36 mouse cellular contexts compared by ENCODE assay signal in the genomic region with DNA sequence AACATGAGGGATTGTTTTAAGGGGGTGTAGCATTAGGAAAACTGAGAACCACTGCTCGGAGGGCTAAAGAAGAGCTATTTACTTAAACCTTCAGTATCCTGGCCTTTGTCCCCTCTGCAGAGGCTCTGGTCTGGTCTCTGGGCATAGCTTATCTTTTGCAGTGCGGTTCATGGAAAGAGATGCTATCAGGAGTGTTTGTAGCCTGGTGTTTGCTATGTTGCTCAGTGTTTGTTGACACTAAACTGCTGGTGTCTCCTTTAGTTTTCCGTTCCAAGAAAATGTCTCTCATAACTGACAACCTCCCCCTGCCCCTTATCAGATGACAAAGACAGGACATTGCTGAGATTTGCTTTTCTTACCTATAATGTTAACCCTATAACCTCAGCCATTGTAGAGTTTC. TPM values are rescaled to one million over a fixed set of nuclear protein-coding genes. Genes with fewer than 3 reads are reported as not detected.
A peak's percentile ranks its signal among the peaks of the same experiment; 100 is the strongest.
DNase-seq lines count a peak whose midpoint lies in the region; ATAC-seq and TF ChIP-seq lines count a peak whose summit lies in the region.
"Had no signal": no experiment of that assay in that cellular context is flagged by ENCODE, and none has a peak within 500 bp of the region (broad histone marks: within the 10 kb centered on the region; RNA-seq: fewer than 3 reads in every experiment).

No protein-coding gene starts in this region.

- H3K4me1 ChIP-seq in forebrain, embryonic 10.5 days, result peaks cover 13% of the 10 kb centered on the region; the same call in 1 of the 2 replicates
- no peaks in the 10 kb centered on the region for H3K4me1 ChIP-seq in forebrain, embryonic 14.5 days (ENCODE audit: control insufficient read depth, insufficient read depth, low read length)
- H3K4me1 ChIP-seq in lung, postnatal 0 days (ENCODE audit: insufficient read depth, low read depth, low read length), result peaks cover 8% of the 10 kb centered on the region
- peaks cover 7% of the 10 kb centered on the region; the same call in 1 of the 2 replicates for H3K4me1 ChIP-seq in liver, embryonic 16.5 days (ENCODE audit: control insufficient read depth, low read depth, low read length)
- H3K4me1 ChIP-seq: hindbrain, embryonic 12.5 days; midbrain, embryonic 12.5 days; neural tube, embryonic 12.5 days had no signal

- no peak for ATAC-seq in forebrain, embryonic 14.5 days
- peak; percentile 47 for ATAC-seq in lung, postnatal 0 days
- peak; percentile 66 for ATAC-seq in liver, embryonic 16.5 days (ENCODE audit: low read depth)
- ATAC-seq: activated CD4-positive, CD25-positive, alpha-beta regulatory T cell, adult 4 months; forebrain, embryonic 16.5 days; hindbrain, postnatal 0 days; intestine, embryonic 15.5 days had no signal

- H3K9ac ChIP-seq in forebrain, embryonic 14.5 days (ENCODE audit: low read length), result no peak overlapping the region
- H3K9ac ChIP-seq in lung, postnatal 0 days (replicated peaks; ENCODE audit: low read depth), result no peak overlapping the region
- no peak overlapping the region for H3K9ac ChIP-seq in liver, embryonic 16.5 days (ENCODE audit: low read depth, low read length)
- H3K9ac ChIP-seq: heart, embryonic 15.5 days; hindbrain, embryonic 12.5 days; intestine, embryonic 15.5 days; lung, embryonic 15.5 days; midbrain, embryonic 12.5 days; neural tube, embryonic 12.5 days had no signal

- no peaks in the 10 kb centered on the region for H3K27me3 ChIP-seq in forebrain, embryonic 10.5 days (ENCODE audit: poor library complexity, severe bottlenecking)
- no peaks in the 10 kb centered on the region for H3K27me3 ChIP-seq in forebrain, embryonic 14.5 days (replicated peaks; ENCODE audit: control insufficient read depth, insufficient read depth, low read length)
- H3K27me3 ChIP-seq in lung, postnatal 0 days (replicated peaks; ENCODE audit: insufficient read depth, low read length), result no peaks in the 10 kb centered on the region
- H3K27me3 ChIP-seq in liver, embryonic 16.5 days (ENCODE audit: control insufficient read depth, insufficient read depth, low read depth, low read length), result no peaks in the 10 kb centered on the region
- H3K27me3 ChIP-seq: CH12.LX; heart, embryonic 15.5 days; hindbrain, embryonic 12.5 days; intestine, embryonic 15.5 days; lung, embryonic 15.5 days; midbrain, embryonic 12.5 days; neural tube, embryonic 12.5 days had no signal

- no peak for DNase-seq in forebrain, embryonic 10.5 days (ENCODE audit: extremely low spot score, low spot score)
- no peak for DNase-seq in forebrain, embryonic 14.5 days (ENCODE audit: low spot score)
- peak; percentile 64 for DNase-seq in lung, postnatal 0 days (ENCODE audit: low spot score)
- no peak for DNase-seq in lung, postnatal 14 days
- DNase-seq in yolk sac, embryonic 10.5 days (ENCODE audit: low spot score), result peak; percentile 82
- no peak for DNase-seq in layer of hippocampus, adult 2 months (ENCODE audit: low spot score in 2 of 2)
- no peak for DNase-seq in embryo, embryonic 11 days
- DNase-seq: adrenal gland, adult 2 months; adrenal gland, postnatal 36 days; cerebellum, adult 18-20 months; cerebellum, postnatal 14 days; gastrocnemius, postnatal 10 days; heart, postnatal 36 days; kidney, adult 8-10 months; kidney, postnatal 4 days; layer of hippocampus, postnatal 36 days; thymus, adult 2 months had no signal

- 68% methylated on average over 3 of the region's 3 CpGs for WGBS in forebrain, embryonic 10.5 days
- 91% methylated on average over 3 of the region's 3 CpGs for WGBS in forebrain, embryonic 14.5 days
- WGBS in lung, postnatal 0 days, result 23% methylated on average over 3 of the region's 3 CpGs
- WGBS in liver, embryonic 16.5 days (ENCODE audit: insufficient replicate concordance), result 28% methylated on average over 3 of the region's 3 CpGs

- H3K27ac ChIP-seq in forebrain, embryonic 10.5 days, result peak overlapping the region; percentile 63; the same call in 1 of the 2 replicates
- H3K27ac ChIP-seq in forebrain, embryonic 14.5 days (ENCODE audit: low read depth, low read length), result no peak overlapping the region
- no peak overlapping the region for H3K27ac ChIP-seq in lung, postnatal 0 days (ENCODE audit: low read length)
- H3K27ac ChIP-seq in liver, embryonic 16.5 days (ENCODE audit: low read length), result no peak overlapping the region
- no peak overlapping the region for H3K27ac ChIP-seq in layer of hippocampus, adult 2 months
- H3K27ac ChIP-seq: heart, embryonic 10.5 days; heart, embryonic 15.5 days; hindbrain, embryonic 12.5 days; hindbrain, postnatal 0 days; intestine, embryonic 15.5 days; kidney, postnatal 0 days; lung, embryonic 15.5 days; midbrain, embryonic 12.5 days; neural tube, embryonic 12.5 days had no signal

- peak; percentile 95 for TF ChIP-seq EP300 in lung, postnatal 0 days (IDR thresholded peaks at IDR 0.05)

- H3K4me2 ChIP-seq in forebrain, embryonic 14.5 days (ENCODE audit: low read length), result no peak overlapping the region
- H3K4me2 ChIP-seq in lung, postnatal 0 days (replicated peaks; ENCODE audit: low read depth, low read length), result no peak overlapping the region
- H3K4me2 ChIP-seq in liver, embryonic 16.5 days (ENCODE audit: low read depth, low read length), result no peak overlapping the region
- H3K4me2 ChIP-seq: heart, embryonic 15.5 days; hindbrain, embryonic 12.5 days; intestine, embryonic 15.5 days; lung, embryonic 15.5 days; midbrain, embryonic 12.5 days; neural tube, embryonic 12.5 days had no signal

- no peaks in the 10 kb centered on the region for H3K36me3 ChIP-seq in forebrain, embryonic 10.5 days (replicated peaks)
- no peaks in the 10 kb centered on the region for H3K36me3 ChIP-seq in forebrain, embryonic 14.5 days (ENCODE audit: control insufficient read depth, insufficient read depth, low read length)
- no peaks in the 10 kb centered on the region for H3K36me3 ChIP-seq in lung, postnatal 0 days (ENCODE audit: insufficient read depth, low read length)
- no peaks in the 10 kb centered on the region for H3K36me3 ChIP-seq in liver, embryonic 16.5 days (ENCODE audit: control insufficient read depth, insufficient read depth)
- H3K36me3 ChIP-seq: heart, embryonic 10.5 days; heart, embryonic 15.5 days; hindbrain, embryonic 12.5 days; intestine, embryonic 15.5 days; lung, embryonic 15.5 days; midbrain, embryonic 12.5 days; neural tube, embryonic 12.5 days had no signal

- H3K9me3 ChIP-seq in forebrain, embryonic 10.5 days, result no peaks in the 10 kb centered on the region
- no peaks in the 10 kb centered on the region for H3K9me3 ChIP-seq in forebrain, embryonic 14.5 days (replicated peaks; ENCODE audit: control insufficient read depth, low read length)
- H3K9me3 ChIP-seq in lung, postnatal 0 days (ENCODE audit: low read length), result no peaks in the 10 kb centered on the region
- H3K9me3 ChIP-seq in liver, embryonic 16.5 days (replicated peaks; ENCODE audit: control insufficient read depth, low read length), result no peaks in the 10 kb centered on the region
- H3K9me3 ChIP-seq: heart, embryonic 10.5 days; heart, embryonic 15.5 days; hindbrain, embryonic 12.5 days; intestine, embryonic 15.5 days; lung, embryonic 15.5 days; midbrain, embryonic 12.5 days; neural tube, embryonic 12.5 days had no signal

- no peak overlapping the region for H3K4me3 ChIP-seq in forebrain, embryonic 10.5 days
- H3K4me3 ChIP-seq in forebrain, embryonic 14.5 days (ENCODE audit: low read depth, low read length), result no peak overlapping the region
- no peak overlapping the region for H3K4me3 ChIP-seq in lung, postnatal 0 days (ENCODE audit: low read depth, low read length)
- no peak overlapping the region for H3K4me3 ChIP-seq in liver, embryonic 16.5 days (ENCODE audit: low read depth, low read length)
- no peak overlapping the region for H3K4me3 ChIP-seq in layer of hippocampus, adult 2 months
- H3K4me3 ChIP-seq: heart, embryonic 10.5 days; heart, embryonic 15.5 days; hindbrain, embryonic 12.5 days; intestine, embryonic 15.5 days; lung, embryonic 15.5 days; midbrain, embryonic 12.5 days; myocyte; neural tube, embryonic 12.5 days had no signal

- no peak for TF ChIP-seq CTCF in lung, postnatal 0 days (IDR thresholded peaks at IDR 0.05)
- no peak for TF ChIP-seq CTCF in layer of hippocampus, adult 2 months (conservative IDR thresholded peaks at IDR 0.05)

RNA-seq across cellular contexts. Expression of a gene that starts 8.7 kb away (rescaled TPM):
- 7.2 and 8.2 TPM in 2 replicates for polyA plus RNA-seq in forebrain, embryonic 10.5 days (2016; fragmentation: Nextera tagmentation; extraction: Ambion mirVana)
- polyA plus RNA-seq in forebrain, embryonic 14.5 days (2014; fragmentation: Nextera tagmentation; extraction: Ambion mirVana), result 18.1 and 24.8 TPM in 2 replicates
- 86.4 and 103 TPM in 2 replicates for polyA plus RNA-seq in lung, postnatal 0 days (2015; fragmentation: Nextera tagmentation; extraction: Ambion mirVana)
- polyA plus RNA-seq in liver, embryonic 16.5 days (2015; fragmentation: Nextera tagmentation; extraction: Ambion mirVana), result 32.4 and 39.5 TPM in 2 replicates
- 10 to 100 TPM in 1 of 2 experiments, 1 to 10 TPM in 1; 7.5 to 13.5 TPM for total RNA-seq in layer of hippocampus, adult 2 months (2021)
- total RNA-seq: CH12.LX; megakaryocyte, adult 5-6 weeks had no signal

RNA-seq across cellular contexts. Expression of a gene that starts 23.4 kb away (rescaled TPM):
- polyA plus RNA-seq in forebrain, embryonic 10.5 days (2016; fragmentation: Nextera tagmentation; extraction: Ambion mirVana), result not detected in 2 replicates
- polyA plus RNA-seq in forebrain, embryonic 14.5 days (2014; fragmentation: Nextera tagmentation; extraction: Ambion mirVana), result 0.06 and 0.64 TPM in 2 replicates
- polyA plus RNA-seq in lung, postnatal 0 days (2015; fragmentation: Nextera tagmentation; extraction: Ambion mirVana), result 266 and 286 TPM in 2 replicates
- 0.21 and 0.32 TPM in 2 replicates for polyA plus RNA-seq in liver, embryonic 16.5 days (2015; fragmentation: Nextera tagmentation; extraction: Ambion mirVana)
- 1 to 10 TPM; 2.4 to 2.7 TPM for total RNA-seq in layer of hippocampus, adult 2 months (2021)
- total RNA-seq: CH12.LX; ES-E14; granulocyte monocyte progenitor cell, adult 5-6 weeks; megakaryocyte, adult 5-6 weeks had no signal
- polyA plus RNA-seq: activated CD4-positive, CD25-positive, alpha-beta regulatory T cell, adult 4 months; C2C12; embryonic facial prominence, embryonic 11.5 days; forebrain, embryonic 16.5 days; heart, embryonic 10.5 days; hindbrain, embryonic 12.5 days; myocyte had no signal

Comparison
In these comparisons a context has a peak if more than half of its experiments do, and no peak if none do; other contexts are left out.
1. DNase-seq: peak in lung, postnatal 0 days (single experiment) and yolk sac, embryonic 10.5 days (single experiment); none in forebrain, embryonic 10.5 days (single experiment), forebrain, embryonic 14.5 days (single experiment), lung, postnatal 14 days (single experiment), layer of hippocampus, adult 2 months (0 of 2) and embryo, embryonic 11 days (single experiment).
2. RNA of a gene that starts 23.4 kb away (polyA plus RNA-seq): 266 to 286 TPM in lung, postnatal 0 days; 0.21 to 0.32 TPM in liver, embryonic 16.5 days, 0.06 to 0.64 TPM in forebrain, embryonic 14.5 days and not detected in forebrain, embryonic 10.5 days; every median in the first group is over 100 times any median in the second.